Comparison of ENCODE assay signal across 23 mouse cellular contexts in genomic region chr4:34911401-34911800, GRCm38 (mm10). TPM values are rescaled to one million over a fixed set of nuclear protein-coding genes. Genes with fewer than 3 reads are reported as not detected.
"Had no signal": no experiment of that assay in that cellular context is flagged by ENCODE, and none has a peak within 500 bp of the region (broad histone marks: within the 10 kb centered on the region; RNA-seq: fewer than 3 reads in every experiment).

No protein-coding gene starts in this region.

- H3K9me3 ChIP-seq: megakaryocyte, embryonic 14.5 days; midbrain, embryonic 13.5 days; midbrain, embryonic 15.5 days; neural tube, embryonic 12.5 days; stomach, embryonic 15.5 days had no signal

- H3K36me3 ChIP-seq: midbrain, embryonic 13.5 days; midbrain, embryonic 15.5 days; neural tube, embryonic 12.5 days; stomach, embryonic 15.5 days had no signal

- DNase-seq: lung, adult 18-20 months; lung, embryonic 14.5 days; lung, postnatal 10 days; right cerebral cortex, postnatal 14 days; thymus, adult 2 months; thymus, postnatal 25 days; thymus, postnatal 4 days had no signal

- H3K4me3 ChIP-seq: megakaryocyte, embryonic 14.5 days; midbrain, embryonic 13.5 days; midbrain, embryonic 15.5 days; neural tube, embryonic 12.5 days; stomach, embryonic 15.5 days had no signal

- H3K4me1 ChIP-seq: megakaryocyte, embryonic 14.5 days; midbrain, embryonic 13.5 days; midbrain, embryonic 15.5 days; neural tube, embryonic 12.5 days; stomach, embryonic 15.5 days had no signal

- H3K4me2 ChIP-seq: lung, embryonic 14.5 days; midbrain, embryonic 11.5 days; midbrain, embryonic 13.5 days; midbrain, embryonic 15.5 days; neural tube, embryonic 12.5 days; stomach, embryonic 15.5 days had no signal

- H3K9ac ChIP-seq: lung, embryonic 14.5 days; midbrain, embryonic 13.5 days; midbrain, embryonic 15.5 days; neural tube, embryonic 12.5 days; stomach, embryonic 15.5 days had no signal

- ATAC-seq: midbrain, embryonic 13.5 days; midbrain, embryonic 15.5 days had no signal

- H3K27ac ChIP-seq: macrophage; midbrain, embryonic 13.5 days; midbrain, embryonic 15.5 days; neural tube, embryonic 12.5 days; stomach, embryonic 15.5 days; stomach, postnatal 0 days had no signal

- H3K27me3 ChIP-seq: megakaryocyte, embryonic 14.5 days; midbrain, embryonic 13.5 days; midbrain, embryonic 15.5 days; neural tube, embryonic 12.5 days; stomach, embryonic 15.5 days had no signal

RNA-seq across cellular contexts. Expression of gene Cga, which starts 17.8 kb away (rescaled TPM):
- total RNA-seq: megakaryocyte progenitor cell, adult 5-6 weeks; midbrain, postnatal 0 days; neutrophil, adult 5-6 weeks had no signal
- polyA plus RNA-seq: lung, embryonic 14.5 days; lung, embryonic 16.5 days; macrophage; midbrain, embryonic 11.5 days; midbrain, embryonic 13.5 days; midbrain, embryonic 15.5 days; midbrain, postnatal 0 days; neural tube, embryonic 12.5 days; neural tube, embryonic 14.5 days; spleen, adult 2 months; stomach, embryonic 15.5 days; testis, adult 2 months; urinary bladder, adult 2 months had no signal
